Mouse (Mus musculus): ENCODE data around the gene G3bp2.
"Not testable (repeated sequence)": the region's sequence is repeated elsewhere in the genome, so short reads cannot be mapped to it uniquely, and the experiment has no call there.

Gene G3bp2

DNA sequence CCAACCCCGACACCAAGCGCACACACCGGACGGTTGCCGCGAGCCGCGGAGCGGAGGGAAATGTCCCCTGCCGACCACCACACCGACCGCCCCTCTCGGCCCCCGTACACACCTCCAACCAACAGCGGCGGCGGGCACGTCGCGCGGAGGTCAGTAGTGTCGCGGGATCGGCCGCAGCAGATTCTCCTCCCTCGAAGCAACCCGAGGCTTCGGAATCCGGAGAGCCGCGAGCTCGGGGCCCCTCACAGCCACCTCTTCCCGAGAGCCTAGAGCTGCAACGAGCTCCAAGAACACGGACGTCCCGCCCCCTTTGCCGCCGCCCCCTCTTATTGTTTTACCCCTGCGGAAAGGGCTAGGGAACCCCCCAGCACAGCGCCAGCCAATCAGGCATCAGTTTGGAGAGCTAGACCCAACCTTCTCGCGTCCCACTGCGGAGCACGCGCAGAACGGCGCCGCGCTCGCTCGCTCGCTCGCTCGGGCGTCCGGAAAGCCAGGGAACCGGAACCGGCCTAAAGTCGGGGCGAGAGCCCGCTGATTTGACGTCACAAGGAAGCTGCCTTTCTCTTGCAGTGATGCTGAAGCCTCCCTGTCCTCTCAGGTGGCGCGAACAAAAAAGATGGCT is at the start of gene G3bp2:
Gene G3bp2, minus strand, starts transcription at position 303 of the 622 bp plus-strand sequence.
- peak; percentile 96 for DNase-seq

DNA sequence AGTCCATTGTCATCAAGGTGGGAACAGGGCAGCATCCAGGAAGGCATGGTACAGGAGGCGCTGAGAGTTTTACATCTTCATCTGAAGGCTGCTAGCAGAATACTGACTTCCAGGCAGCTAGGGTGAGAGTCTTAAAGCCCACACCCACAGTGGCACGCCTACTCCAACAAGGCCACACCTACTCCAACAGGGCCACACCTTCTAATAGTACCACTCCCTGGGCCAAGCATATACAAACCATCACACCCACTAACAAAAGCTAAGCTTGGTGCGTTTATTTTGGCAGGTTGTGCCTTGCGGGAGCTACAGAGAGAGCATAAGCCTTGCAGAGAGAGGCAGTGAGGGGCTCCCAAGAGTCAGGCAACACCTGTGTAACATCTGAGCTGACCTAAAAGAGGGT is 49.5 kb upstream of the G3bp2 start:
- DNase-seq = not testable (repeated sequence)

DNA sequence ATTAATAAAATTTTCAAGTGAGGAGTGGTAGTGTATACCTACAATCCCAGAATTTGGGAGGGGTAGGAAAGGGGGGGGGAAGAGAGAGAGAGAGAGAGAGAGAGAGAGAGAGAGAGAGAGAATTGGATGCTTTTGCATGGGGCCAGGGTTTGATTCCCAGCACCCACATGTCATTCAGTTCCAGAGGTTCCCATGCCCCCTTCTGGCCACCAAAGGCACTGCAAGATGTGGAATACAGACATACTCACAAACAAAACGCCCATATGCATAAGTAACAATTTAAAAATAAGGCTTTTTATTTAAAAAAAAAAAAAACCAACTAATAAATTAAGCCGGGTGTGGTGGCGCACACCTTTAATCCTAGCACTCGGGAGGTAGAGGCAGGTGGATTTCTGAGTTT is 48.6 kb upstream of the G3bp2 start:
- DNase-seq = no peak

DNA sequence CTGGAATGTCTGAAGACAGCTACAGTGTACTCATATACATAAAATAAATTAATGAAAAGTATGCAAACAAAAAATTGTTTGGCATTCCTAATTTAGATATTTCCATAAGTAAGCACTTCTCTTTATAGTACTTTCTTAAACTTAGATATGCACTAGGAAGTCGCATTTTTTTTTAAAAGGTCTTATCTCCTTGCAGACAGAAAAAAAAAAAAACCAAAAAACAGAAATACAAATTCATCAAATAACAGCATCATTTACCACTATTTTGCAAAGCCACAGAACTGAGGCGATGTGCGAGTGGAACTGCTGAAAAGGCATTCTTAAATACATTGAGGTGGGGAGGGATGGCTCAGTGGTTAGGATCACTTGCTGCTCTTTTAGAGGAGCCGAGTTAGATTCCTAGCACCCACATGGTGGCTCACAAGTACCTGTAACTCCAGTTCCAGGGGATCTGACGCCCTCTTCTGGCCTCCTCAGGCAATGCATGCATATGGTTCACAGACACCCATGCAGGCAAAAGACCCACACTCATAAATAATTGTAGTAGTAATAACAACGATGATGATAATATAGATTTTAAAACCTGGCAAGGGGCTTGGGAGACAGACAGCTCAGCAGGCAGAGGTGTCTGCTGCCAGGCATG is 46.6 kb upstream of the G3bp2 start:
- DNase-seq = no peak

DNA sequence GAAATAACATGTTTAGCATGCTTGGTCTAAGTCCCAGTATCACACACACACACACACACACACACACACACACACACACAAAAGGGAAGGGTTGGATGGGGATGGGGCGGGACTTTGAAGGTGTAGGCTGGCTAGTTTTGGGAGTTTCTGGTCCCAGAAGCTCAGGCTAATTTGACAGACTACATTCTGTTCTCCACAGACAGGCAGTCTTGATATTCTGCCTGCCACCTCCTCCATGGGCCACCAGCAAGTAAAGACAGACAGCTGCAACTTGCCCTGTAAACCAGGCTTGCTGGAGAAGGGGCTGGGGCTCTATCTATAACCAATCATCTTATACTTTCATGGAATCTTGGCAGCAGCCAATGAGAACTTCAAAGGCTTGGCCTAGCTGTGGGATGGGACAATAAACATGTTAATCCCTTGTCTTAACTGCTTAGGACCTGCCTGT is 45.8 kb upstream of the G3bp2 start:
- DNase-seq = no peak

DNA sequence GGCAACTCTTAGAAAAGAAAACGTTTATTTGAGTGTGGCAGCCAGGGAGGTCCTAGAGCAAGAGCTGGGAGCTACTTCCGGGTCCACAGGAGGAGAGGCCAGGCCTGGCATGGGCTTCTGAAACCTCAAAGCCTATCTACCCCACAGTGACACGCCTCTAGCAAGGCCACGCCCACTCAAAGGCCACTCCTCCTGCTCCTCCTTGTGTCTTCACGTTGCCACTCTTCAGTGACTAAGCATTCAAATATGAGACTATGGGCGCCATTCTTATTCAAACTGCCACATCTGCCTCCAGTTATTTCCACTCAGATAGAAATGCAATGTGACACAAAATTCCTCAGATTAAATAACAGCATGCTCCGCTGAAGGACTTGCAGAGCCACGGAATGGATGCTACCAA is 45.1 kb upstream of the G3bp2 start:
- DNase-seq = no peak

DNA sequence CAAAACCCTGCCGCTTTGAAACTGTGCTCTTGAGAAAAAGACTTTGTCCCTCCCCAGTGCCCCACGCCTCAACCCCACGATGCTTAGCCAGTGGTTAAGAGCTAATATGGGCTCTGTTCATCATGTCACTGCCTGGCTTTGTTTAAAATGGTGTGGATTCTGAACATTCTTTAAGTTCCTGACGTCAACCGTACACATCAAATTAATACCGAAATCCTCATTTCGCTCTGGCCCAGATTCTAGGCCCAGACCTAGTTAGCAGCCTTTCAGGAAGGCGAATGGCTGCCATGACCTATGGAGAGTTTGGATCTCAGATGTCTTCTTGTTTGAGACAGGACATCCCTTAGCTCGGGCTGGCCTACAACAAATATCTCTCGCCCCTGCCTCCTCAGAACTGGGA is 44.2 kb upstream of the G3bp2 start:
- DNase-seq = no peak

DNA sequence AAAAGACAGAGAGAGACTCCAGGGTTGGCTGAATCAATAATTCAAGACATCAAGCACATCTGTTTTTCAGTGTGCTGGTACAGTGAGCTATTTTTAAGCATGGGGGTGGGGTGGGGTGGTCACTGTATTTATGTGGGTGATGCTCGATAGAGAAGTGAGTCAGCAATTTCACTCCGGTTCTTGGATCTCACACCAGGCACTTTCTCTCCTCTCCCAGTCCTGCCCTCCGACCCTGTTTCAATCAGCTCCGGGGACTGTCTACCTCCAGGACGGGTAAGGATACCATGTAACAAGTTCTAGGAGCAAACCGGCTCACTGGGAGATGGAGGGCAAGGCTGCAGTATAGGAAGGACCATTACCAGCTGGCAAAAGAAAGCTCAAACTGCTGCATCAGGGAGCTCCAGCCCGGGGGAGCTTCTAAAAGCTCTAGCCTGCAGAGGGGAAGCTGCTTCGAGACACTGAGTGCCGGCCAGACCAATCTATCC is 43.7 kb upstream of the G3bp2 start:
- DNase-seq = no peak

DNA sequence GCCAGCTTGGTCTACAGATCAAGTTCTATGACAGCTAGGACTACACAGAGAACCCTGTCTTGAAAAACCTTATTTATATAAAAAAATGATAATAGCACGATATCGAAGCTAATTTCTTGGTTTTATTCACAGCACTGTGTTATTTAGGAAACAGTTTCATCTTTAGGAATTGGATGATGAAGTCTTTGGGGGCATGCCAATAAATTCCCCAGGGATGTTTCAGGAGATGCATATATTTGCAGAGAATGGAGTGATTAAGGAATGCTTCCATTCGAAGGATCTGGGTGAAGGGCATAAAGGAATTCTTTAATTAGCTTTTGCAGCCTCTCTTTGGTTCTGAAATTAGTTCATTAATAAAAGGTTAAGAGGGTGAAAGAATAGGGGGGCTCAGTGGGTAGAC is 41.9 kb upstream of the G3bp2 start:
- no peak for DNase-seq

DNA sequence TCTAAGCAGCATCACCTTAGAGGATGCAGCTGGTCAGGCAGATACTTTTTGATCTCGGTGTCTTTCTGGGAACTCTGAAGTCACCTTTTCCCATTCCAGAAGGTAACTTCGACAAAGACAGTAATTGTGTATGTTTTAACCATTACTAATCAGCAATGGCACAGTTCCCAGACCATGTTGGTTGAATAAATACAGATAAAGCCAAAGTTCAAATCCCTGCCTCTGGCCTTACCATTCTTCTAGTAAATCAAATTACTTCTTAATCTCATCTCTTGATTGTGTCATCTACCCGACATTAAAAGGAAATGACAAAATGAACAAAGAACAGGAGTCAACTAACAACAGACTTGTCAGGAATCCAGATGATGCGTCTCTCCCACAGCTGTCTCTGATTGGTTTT is 38.1 kb upstream of the G3bp2 start:
- no peak for DNase-seq

DNA sequence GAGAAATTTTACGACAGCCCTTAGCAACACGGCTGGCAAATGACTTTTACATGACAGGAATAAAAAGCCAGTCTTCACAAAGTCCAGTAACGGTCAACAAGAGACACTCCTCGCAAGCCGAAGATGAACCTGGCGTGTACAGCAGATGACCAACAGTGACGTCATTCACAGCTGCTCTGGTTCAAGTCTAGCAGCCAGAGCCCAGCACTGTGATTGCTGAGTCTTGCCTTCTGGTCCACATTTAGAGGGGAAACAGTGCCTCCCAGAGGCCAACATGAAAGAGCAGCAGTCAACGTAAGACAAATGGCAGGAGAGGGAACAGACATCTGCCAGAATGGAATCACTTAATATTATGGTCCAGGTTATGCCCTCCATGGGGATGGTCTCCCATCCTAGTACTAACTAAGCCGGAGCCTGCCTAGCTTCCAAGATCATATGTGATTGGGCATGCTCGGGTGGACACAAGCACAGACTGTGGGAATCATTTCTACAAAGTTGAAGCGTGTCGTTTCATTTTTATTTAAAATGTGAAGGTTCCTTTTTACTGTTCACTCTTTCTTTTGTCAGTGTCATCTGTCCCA is 34.4 kb upstream of the G3bp2 start:
- peak; percentile 66 for DNase-seq

DNA sequence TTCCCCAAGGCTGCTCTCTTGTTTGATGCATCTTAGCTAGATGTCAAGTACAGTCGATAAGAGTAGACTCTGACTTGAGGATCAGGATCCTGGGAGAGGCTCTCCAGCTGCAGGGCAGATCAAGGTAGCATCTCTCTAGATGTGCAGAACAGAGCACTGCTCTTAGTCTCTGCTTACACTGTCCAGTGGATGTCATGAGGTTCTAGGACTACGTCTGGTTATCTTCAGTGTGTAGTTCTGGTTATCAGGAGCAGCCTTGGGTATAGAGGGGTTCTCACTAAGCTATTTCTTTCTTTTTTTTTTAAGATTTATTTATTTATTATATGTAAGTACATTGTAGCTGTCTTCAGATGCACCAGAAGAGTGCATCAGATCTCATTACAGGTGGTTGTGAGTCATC is 31.4 kb upstream of the G3bp2 start:
- no peak for DNase-seq

DNA sequence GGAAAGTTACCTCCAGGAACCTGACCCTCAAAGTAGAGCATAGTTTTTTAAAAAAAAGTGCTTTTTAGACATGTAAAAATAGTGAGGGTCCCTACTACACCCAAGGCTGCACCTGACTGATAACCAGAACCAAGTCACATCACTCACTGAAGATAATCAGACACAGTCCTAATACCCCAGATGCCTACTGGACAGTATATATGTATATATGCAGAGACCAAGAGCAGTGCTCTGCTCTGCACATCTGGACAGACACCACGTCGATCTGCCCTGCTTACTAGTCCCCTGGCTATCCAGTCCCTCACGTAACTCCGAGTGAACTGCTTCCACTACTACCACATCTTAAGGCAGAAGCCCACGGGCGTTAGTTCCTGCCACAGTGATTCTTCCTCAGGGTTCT is 30.7 kb upstream of the G3bp2 start:
- no peak for DNase-seq

DNA sequence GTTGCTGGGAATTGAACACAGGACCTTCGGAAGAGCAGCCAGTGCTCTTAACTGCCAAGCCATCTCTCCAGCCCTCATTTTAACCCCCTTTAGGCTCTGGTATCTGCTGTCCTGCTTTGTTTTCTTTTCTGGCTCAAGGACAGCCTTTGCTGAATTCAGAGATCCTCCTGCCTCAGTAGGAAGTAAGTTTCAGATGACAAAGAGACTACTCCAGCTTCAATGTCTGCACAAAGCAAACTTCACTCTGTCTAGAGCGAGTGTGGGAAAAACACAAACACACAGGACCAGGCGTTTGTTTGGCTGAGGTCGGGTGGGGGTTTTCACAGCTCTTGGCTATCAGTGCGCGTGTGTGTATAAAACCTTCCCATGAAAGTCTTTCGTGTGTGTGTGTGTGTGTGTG is 30.0 kb upstream of the G3bp2 start:
- no peak for DNase-seq

DNA sequence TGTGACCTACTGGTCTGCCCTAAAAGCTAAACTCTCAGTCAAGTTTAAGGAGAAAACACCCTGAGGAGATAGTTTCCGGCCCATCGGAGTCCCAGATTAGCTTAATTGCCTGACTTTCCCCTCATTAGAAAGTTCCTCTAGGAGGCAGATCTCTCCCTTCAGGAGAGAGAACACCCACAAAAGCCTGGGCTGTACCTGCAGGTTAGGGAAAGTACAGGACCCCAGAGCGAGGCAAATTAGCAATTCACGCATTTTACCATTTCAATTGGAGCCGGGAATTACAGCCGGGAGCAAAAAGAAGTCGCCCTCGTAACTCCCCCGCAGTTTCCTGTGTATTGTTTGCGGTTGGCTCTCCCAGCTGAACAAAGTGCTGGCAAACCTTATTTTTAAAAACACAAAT is 29.1 kb upstream of the G3bp2 start:
- DNase-seq = no peak

DNA sequence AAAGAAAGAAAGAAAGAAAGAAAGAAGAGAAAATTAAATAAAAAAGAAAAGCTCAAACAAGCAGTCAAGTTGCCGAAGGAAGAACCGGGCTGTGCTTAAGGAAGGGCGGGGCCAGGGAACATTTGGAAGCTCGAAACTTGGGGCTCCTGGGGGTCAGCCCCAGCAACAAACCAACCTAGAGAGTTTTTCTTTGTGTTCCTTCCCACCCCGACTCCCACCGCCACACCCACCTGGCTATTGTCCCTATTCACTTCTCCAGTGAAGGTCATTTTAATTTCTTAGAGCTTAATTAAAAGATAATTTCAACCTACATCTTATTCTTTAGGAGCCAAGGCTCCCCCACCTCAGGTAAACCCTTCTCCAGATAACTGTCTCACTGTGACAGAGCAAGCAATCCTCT is 28.7 kb upstream of the G3bp2 start:
- no peak for DNase-seq

DNA sequence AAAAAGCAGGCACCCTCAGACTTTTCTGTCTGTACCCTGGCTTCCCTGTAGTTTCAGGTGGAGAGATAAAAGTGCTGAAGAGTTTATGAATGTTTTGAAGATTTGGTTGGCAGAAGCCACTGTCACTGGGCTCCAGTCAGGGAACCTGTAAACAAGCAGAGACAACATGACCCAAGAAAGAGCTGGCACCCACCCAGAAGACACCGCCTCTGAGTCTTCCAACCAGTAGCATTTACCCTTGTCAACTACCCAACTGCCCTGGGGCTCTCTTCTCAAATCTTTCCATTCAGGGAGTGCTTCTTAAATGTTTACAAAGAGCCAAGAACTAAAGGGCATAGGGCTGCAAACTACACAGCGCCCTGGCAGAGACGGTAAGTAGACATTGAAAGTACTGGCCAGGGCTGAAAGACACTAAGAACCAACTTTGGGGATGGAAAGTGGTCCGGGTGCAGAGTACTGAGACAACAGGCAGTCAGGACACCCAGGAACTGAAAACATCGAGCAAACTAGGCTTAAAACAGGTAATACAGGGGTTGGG is 27.4 kb upstream of the G3bp2 start:
- DNase-seq = no peak

DNA sequence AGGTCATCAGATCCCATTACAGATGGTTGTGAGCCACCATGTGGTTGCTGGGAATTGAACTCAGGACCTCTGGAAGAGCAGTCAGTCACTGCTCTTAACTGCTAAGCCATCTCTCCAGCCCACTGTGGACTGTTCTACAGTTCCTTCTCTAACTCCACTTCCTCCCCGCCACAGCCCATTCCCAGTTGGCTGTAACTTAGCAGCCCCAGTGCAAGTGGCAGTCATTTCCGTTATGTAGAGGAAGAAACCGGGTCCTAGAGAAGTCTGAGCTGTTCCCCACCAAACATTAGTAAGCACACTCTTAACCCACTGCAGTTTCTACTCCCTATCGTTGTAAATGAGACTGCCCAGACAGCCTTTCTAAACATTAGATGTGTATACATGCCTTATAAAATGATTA is 23.8 kb upstream of the G3bp2 start:
- DNase-seq = no peak

DNA sequence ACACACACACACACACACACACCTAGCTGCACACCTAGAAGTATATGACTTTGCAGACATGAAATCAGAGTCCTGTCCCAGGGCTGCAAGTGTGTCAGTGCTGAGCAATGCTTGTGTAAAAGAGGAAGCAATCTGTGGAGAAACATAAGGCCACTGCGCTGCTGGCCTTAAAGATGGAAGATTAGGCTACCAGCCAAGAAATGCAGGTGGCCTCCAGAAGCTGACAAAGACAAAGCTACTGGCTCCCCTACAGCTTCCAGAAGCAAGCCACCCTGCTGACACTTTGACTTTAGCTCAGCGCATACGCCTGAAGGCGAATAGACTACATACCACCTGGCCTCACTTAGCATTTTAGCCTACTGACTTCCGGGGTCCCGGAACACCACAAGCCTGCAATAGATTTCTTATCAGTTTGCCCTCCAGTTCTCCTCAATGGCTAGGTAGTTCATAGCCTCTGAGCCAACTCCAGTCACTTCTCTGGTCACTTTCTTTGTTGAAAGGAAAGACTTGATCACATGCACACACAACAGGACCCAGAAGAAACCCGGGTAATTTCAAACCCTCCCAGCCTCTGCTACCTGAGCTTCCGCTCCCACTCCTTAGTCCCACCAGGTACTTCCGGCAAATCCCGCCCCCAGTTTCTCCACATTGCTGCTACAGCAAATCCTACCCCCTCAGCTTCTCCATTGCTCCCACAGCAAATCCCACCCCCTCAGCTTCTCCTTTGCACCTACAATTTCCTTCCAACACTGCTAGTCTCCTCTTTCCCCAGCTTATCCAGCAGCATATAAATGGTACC is 23.0 kb upstream of the G3bp2 start:
- DNase-seq = peak; percentile 28

DNA sequence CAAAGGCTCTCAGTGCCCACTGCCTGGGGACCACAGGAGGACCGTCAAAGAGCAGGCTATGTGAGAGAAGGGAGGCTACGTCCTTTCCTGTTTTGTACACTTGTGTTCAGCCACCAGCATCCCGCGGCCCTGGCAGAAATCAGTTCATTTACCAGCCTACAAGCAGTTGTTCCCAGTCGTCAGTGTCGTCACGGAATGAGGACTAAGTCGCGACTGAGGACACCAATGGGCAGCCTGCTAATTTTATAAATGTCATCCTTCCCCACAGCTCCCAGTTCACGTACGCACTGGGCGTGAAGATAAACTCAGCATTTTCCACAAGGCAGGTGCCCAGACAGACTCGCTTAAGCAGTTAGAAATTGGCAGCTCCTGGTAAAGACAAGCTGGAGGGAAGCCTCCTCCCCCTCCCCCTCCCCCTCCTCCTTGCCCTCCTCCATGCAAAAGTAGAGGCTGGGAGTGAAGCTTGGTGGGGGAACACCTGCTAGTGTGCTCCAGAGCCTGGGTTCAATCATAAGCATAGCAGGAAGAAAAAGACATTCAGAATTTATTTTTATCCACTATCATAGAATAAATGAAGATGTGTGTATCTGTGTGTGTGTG is 20.4 kb upstream of the G3bp2 start:
- DNase-seq = no peak

DNA sequence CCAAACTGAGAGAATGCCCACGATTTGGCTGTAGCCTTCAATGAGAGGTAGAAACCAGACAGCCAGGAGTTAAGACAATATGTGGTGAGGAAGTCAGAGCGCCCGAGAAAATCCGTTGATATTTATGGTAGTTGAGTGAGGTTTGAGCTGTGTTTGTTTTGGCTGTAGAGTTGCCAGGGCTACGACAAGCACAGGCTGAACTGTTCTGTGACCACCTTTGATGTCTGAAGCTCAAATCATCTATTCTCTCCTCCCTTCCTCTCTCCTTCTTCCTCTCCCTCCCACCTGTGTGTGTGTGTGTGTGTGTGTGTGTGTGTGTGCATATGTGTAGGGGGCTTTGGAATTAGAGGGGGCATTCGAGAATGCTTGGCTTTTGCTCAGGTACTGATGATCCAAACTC is 19.5 kb upstream of the G3bp2 start:
- no peak for DNase-seq

DNA sequence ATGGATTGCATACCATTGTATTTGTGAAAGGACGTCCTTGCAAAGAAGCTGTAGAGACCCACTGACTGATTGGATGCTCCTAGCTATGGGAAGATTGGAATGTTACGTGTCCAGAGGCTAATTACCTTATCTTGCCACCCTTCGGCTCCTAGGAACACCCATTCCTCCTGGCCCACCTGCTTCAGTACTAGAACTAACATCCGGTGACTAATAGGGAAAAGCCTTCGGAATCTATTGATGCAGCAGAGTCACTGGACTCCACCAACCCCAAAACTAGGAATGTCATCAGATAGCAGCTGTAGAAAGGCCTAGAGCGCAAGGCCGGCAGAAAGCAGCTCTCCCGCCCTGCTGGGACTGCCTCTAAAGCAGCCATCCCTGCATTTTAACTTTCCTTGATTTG is 18.1 kb upstream of the G3bp2 start:
- DNase-seq = no peak

Measured in cerebellum, adult 11 months (tissue).